Mouse (Mus musculus) midbrain, postnatal 0 days (tissue): ENCODE data around the gene Slx4ip. TPM values are rescaled to one million over a fixed set of nuclear protein-coding genes. Genes with fewer than 3 reads are reported as not detected.

Source experiments
- ATAC-seq: fragments of 200-750 bp; cut with Nextera tagmentation; 2 replicates; pipeline ENCODE4 v1.8.0; 2017; ENCODE audit warnings: moderate number of reproducible peaks, mild to moderate bottlenecking, moderate TSS enrichment, moderate library complexity; ENCODE audit not compliant: low FRiP score
- DNase-seq: peaks from one replicate; pipeline ENCODE4 v3.0.0-alpha.2; 2015; ENCODE audit warnings: low spot score
- H3K27ac ChIP-seq: fragments of 300-500 bp; sonication (generic); 2 replicates; pipeline ENCODE4 v1.5.1; 2014; ENCODE audit warnings: low read depth, mild to moderate bottlenecking, low read length, mixed read lengths
- H3K27me3 ChIP-seq: fragments of 300-500 bp; sonication (generic); 2 replicates; pipeline ENCODE4 v1.6.1; 2014; ENCODE audit warnings: low read length, control low read depth, mixed read lengths; ENCODE audit not compliant: insufficient read depth
- H3K36me3 ChIP-seq: fragments of 300-500 bp; sonication (generic); 2 replicates; pipeline ENCODE4 v1.6.1; 2014; ENCODE audit warnings: low read length, control low read depth, mixed read lengths; ENCODE audit not compliant: insufficient read depth
- H3K4me1 ChIP-seq: fragments of 300-500 bp; sonication (generic); 2 replicates; pipeline ENCODE4 v1.6.1; 2014; ENCODE audit warnings: mild to moderate bottlenecking, control low read depth, antibody characterized with exemption, low read length, mixed read lengths; ENCODE audit not compliant: insufficient read depth
- H3K4me2 ChIP-seq: fragments of 300-500 bp; sonication (generic); 2 replicates; pipeline ENCODE4 v1.6.1; 2014; ENCODE audit warnings: low read depth, mild to moderate bottlenecking, low read length, mixed read lengths; ENCODE audit not compliant: poor library complexity, severe bottlenecking
- H3K4me3 ChIP-seq: fragments of 300-500 bp; sonication (generic); 2 replicates; pipeline ENCODE4 v1.5.1; 2014; ENCODE audit warnings: low read depth, mild to moderate bottlenecking, low read length, moderate library complexity
- H3K9ac ChIP-seq: fragments of 300-500 bp; sonication (generic); replicated peaks from 2 replicates; pipeline ENCODE4 v1.6.1; 2014; ENCODE audit warnings: mild to moderate bottlenecking, low read length, moderate library complexity, mixed read lengths; ENCODE audit not compliant: poor library complexity, severe bottlenecking
- H3K9me3 ChIP-seq: fragments of 300-500 bp; sonication (generic); 2 replicates; pipeline ENCODE4 v1.6.1; 2016; ENCODE audit warnings: low read length, control low read depth
- CTCF ChIP-seq: IDR thresholded peaks from 2 replicates; pipeline ENCODE4 v1.5.1; 2016; ENCODE audit warnings: antibody characterized with exemption, mild to moderate bottlenecking
- WGBS: fragments of 180-500 bp; shearing (Covaris S2); extraction: QIAGEN DNeasy Blood & Tissue Kit; methylation state at CpG from one replicate; pipeline ENCODE4 v1.1.7; 2014; 5-methylcytosine and 5-hydroxymethylcytosine counted together
- polyA plus RNA-seq: library from polyadenylated mRNA; unstranded; fragments of >200 nt; fragmentation: Nextera tagmentation; extraction: Ambion mirVana; gene quantifications from 2 replicates; pipeline ENCODE4 v1.2.1, GENCODE M21; 2015
- total RNA-seq: library from RNA; depleted of rRNA; stranded (reverse); fragments of >200 nt; gene quantifications from 2 replicates; pipeline ENCODE4 v1.2.3, GENCODE M21; 2014

Gene Slx4ip
- total and polyA plus RNA-seq, 2 experiments from 2014 or later: 8.5 to 9.7 TPM

- WGBS: 56% methylated on average over 8 of the region's 8 CpGs
- ATAC-seq: no peak
- no peak overlapping the region for H3K27ac ChIP-seq
Measured at GRCm38 (mm10) chr2:137094301-137094700, 203.3 kb downstream of the Slx4ip start.

DNA sequence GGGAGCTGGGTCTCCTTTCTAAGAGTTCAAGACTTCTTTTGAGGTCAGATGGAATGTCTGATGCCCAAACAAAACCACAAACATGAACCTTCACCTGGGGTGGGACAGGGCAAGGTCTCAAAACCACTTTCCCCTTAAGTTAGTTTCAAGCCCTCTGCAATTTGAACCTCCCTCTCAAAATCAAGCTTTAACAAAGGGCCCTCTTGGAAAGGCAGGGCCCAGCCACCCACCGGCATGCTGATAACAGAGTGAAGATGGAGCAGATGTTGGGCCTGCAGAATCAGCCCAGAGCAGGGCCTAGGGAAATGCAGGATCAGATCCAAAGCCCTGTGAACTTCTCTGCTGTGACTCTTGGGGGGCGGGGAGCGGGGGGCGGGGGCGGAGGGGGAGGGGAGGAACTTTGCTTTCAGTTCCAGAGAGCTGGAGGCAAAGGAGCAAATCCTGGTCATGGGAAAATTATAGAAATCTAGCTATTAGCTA, 206.0 kb downstream of the Slx4ip start:
- Histone ChIP-seq H3K36me3 (no peaks in the 10 kb centered on the region), H3K4me2 (no peak overlapping the region), H3K4me3 (no peak overlapping the region), H3K9me3 (no peaks in the 10 kb centered on the region), H3K27me3 (no peaks in the 10 kb centered on the region), H3K27ac (no peak overlapping the region), H3K9ac (no peak overlapping the region), H3K4me1 (no peaks in the 10 kb centered on the region)
- ATAC-seq (no peak), DNase-seq (no peak)
- 19% methylated on average over 4 of the region's 5 CpGs for WGBS
- no peak for TF ChIP-seq CTCF

More at GRCm38 (mm10) chr2:137094301-137094700, 203.3 kb downstream of the Slx4ip start:
- no peak for TF ChIP-seq CTCF
- Histone ChIP-seq H3K9ac (no peak overlapping the region), H3K4me1 (no peaks in the 10 kb centered on the region), H3K4me2 (no peak overlapping the region), H3K9me3 (no peaks in the 10 kb centered on the region), H3K27me3 (no peaks in the 10 kb centered on the region), H3K36me3 (0 out of 2 replicates have a peak, but pooled peaks cover 2% of the 10 kb centered on the region), H3K4me3 (no peak overlapping the region)
- DNase-seq: no peak

- DNase-seq (no peak), ATAC-seq (no peak)
- H3K27me3 ChIP-seq: no peaks in the 10 kb centered on the region
- no peaks in the 10 kb centered on the region for H3K4me1 ChIP-seq
- no peak for TF ChIP-seq CTCF
- 44% methylated on average over 11 of the region's 11 CpGs for WGBS
- H3K27ac ChIP-seq: no peak overlapping the region
- H3K36me3 ChIP-seq: no peaks in the 10 kb centered on the region
- H3K4me2 ChIP-seq: no peak overlapping the region
- no peak overlapping the region for H3K4me3 ChIP-seq
- no peak overlapping the region for H3K9ac ChIP-seq
- no peaks in the 10 kb centered on the region for H3K9me3 ChIP-seq
Measured at GRCm38 (mm10) chr2:137098269-137099035, 207.4 kb downstream of the Slx4ip start.

GRCm38 (mm10) chr2:137099211-137099734, 208.3 kb downstream of the Slx4ip start:
- H3K4me3 ChIP-seq: no peak overlapping the region
- no peak overlapping the region for H3K27ac ChIP-seq
- H3K4me1 ChIP-seq: no peaks in the 10 kb centered on the region
- H3K9ac ChIP-seq: no peak overlapping the region
- TF ChIP-seq CTCF: no peak
- no peaks in the 10 kb centered on the region for H3K27me3 ChIP-seq
- H3K4me2 ChIP-seq: no peak overlapping the region
- WGBS: 29% methylated on average over 6 of the region's 6 CpGs
- no peak for ATAC-seq
- H3K9me3 ChIP-seq: no peaks in the 10 kb centered on the region
- no peaks in the 10 kb centered on the region for H3K36me3 ChIP-seq
- DNase-seq: no peak

- H3K4me1 ChIP-seq: no peaks in the 10 kb centered on the region
- DNase-seq (peak; percentile 49), ATAC-seq (peak; percentile 69)
- H3K9ac ChIP-seq: no peak overlapping the region
- no peaks in the 10 kb centered on the region for H3K36me3 ChIP-seq
- no peak overlapping the region for H3K4me3 ChIP-seq
- no peak for TF ChIP-seq CTCF
- no peak overlapping the region for H3K27ac ChIP-seq
- no peaks in the 10 kb centered on the region for H3K27me3 ChIP-seq
- H3K4me2 ChIP-seq: no peak overlapping the region
- WGBS: 37% methylated on average over 5 of the region's 5 CpGs
- H3K9me3 ChIP-seq: no peaks in the 10 kb centered on the region
Measured at GRCm38 (mm10) chr2:137101074-137101473, 210.1 kb downstream of the Slx4ip start.

GRCm38 (mm10) chr2:137107203-137107602, 216.2 kb downstream of the Slx4ip start:
- no peak for DNase-seq
- no peak for TF ChIP-seq CTCF
- WGBS: 63% methylated on average over 4 of the region's 4 CpGs
- no peak overlapping the region for H3K4me3 ChIP-seq
- H3K27ac ChIP-seq: no peak overlapping the region
- no peak for ATAC-seq
- H3K9ac ChIP-seq: no peak overlapping the region
- no peak overlapping the region for H3K4me2 ChIP-seq
- no peaks in the 10 kb centered on the region for H3K9me3 ChIP-seq
- H3K36me3 ChIP-seq: no peaks in the 10 kb centered on the region
- peaks cover 4% of the 10 kb centered on the region; the same call in 1 of the 2 replicates for H3K27me3 ChIP-seq
- no peaks in the 10 kb centered on the region for H3K4me1 ChIP-seq
